Mouse (Mus musculus) testis, postnatal 10 days (tissue): Measurements from ENCODE around the gene Kcnab3.
"Not testable (repeated sequence)": the region's sequence is repeated elsewhere in the genome, so short reads cannot be mapped to it uniquely, and the experiment has no call there.

Source experiments
- DNase-seq: peaks from one replicate; pipeline ENCODE4 v3.0.0; 2021; ENCODE audit warnings: low spot score

Gene Kcnab3

GRCm38 (mm10) chr11:69325628-69326407 lies at the start of gene Kcnab3:
Kcnab3 (plus strand) TSS chr11:69326258.
- DNase-seq = peak; percentile 90

GRCm38 (mm10) chr11:69277267-69277666 lies 48.8 kb upstream of the Kcnab3 start:
- DNase-seq = no peak

GRCm38 (mm10) chr11:69291111-69291510 lies 34.9 kb upstream of the Kcnab3 start:
- no peak for DNase-seq

GRCm38 (mm10) chr11:69295286-69295685 lies 30.8 kb upstream of the Kcnab3 start:
- no peak for DNase-seq

GRCm38 (mm10) chr11:69297799-69298198 lies 28.3 kb upstream of the Kcnab3 start:
- DNase-seq = no peak

- DNase-seq = no peak
Measured at GRCm38 (mm10) chr11:69298231-69298630, 27.8 kb upstream of the Kcnab3 start.

- no peak for DNase-seq
Measured at GRCm38 (mm10) chr11:69302817-69303216, 23.2 kb upstream of the Kcnab3 start.

GRCm38 (mm10) chr11:69305291-69305690 lies 20.8 kb upstream of the Kcnab3 start:
- no peak for DNase-seq

GRCm38 (mm10) chr11:69306039-69306438 lies 20.0 kb upstream of the Kcnab3 start:
- no peak for DNase-seq

GRCm38 (mm10) chr11:69311266-69311665 lies 14.8 kb upstream of the Kcnab3 start:
- DNase-seq = no peak

- DNase-seq = no peak
Measured at GRCm38 (mm10) chr11:69316361-69316760, 9.7 kb upstream of the Kcnab3 start.

GRCm38 (mm10) chr11:69318000-69318399 lies 8.1 kb upstream of the Kcnab3 start:
- DNase-seq = not testable (repeated sequence)

- DNase-seq = no peak
Measured at GRCm38 (mm10) chr11:69321580-69321979, 4.5 kb upstream of the Kcnab3 start.

- no peak for DNase-seq
Measured at GRCm38 (mm10) chr11:69322010-69322409, 4.0 kb upstream of the Kcnab3 start.

GRCm38 (mm10) chr11:69322693-69323471 lies 3.2 kb upstream of the Kcnab3 start:
- no peak for DNase-seq

- DNase-seq = peak; percentile 99
Measured at GRCm38 (mm10) chr11:69323667-69324111, 2.4 kb upstream of the Kcnab3 start, which contains the start of the genes Cntrob and Trappc1. Cntrob (minus strand) TSS chr11:69323775. Trappc1 (plus strand) TSS chr11:69323980.

- no peak for DNase-seq
Measured at GRCm38 (mm10) chr11:69324749-69325148, 1.3 kb upstream of the Kcnab3 start.

- DNase-seq = peak; percentile 73
Measured at GRCm38 (mm10) chr11:69326408-69327156, 524 bp downstream of the Kcnab3 start.

- no peak for DNase-seq
Measured at GRCm38 (mm10) chr11:69327157-69327442, 1.0 kb downstream of the Kcnab3 start.

- no peak for DNase-seq
Measured at GRCm38 (mm10) chr11:69327648-69328047, 1.6 kb downstream of the Kcnab3 start.

GRCm38 (mm10) chr11:69328517-69328916 lies 2.5 kb downstream of the Kcnab3 start:
- no peak for DNase-seq

GRCm38 (mm10) chr11:69331152-69331551 lies 5.1 kb downstream of the Kcnab3 start:
- DNase-seq = peak; percentile 67
